Mouse (Mus musculus) megakaryocyte progenitor cell, adult 5-6 weeks (primary cell): ENCODE measurements at regions not wholly inside any gene's neighbourhood (a gene's known extent, or its start where the extent isn't known, plus 50 kb on each side); places are given as distances from the start of the nearest gene placed in this dataset.

Experiments used
- ATAC-seq: replicated peaks from 2 replicates; pipeline ENCODE4 v1.8.0; 2016; ENCODE audit warnings: mild to moderate bottlenecking, moderate TSS enrichment, inconsistent platforms; ENCODE audit not compliant: poor library complexity

DNA sequence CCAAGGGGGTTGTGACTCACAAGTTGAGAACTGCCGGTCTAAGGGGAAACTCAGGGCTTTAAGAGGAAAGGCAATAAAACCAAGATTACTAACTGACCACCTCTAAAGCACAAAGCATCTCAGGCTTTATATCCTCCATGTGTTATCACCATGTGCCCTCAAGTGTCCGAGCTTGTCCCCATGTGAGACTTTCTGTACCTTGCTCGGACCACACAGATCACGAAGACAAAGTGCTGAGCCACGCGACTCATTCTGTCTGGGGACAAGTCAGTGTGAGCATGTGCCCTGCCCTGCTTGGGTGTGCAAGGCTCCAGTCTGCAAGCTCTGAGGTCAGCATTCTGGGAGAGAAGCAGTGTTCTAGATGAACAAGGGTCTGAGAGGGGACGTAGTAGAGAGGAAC lies 119.2 kb upstream of the Gm26657 start:
- ATAC-seq = no peak

DNA sequence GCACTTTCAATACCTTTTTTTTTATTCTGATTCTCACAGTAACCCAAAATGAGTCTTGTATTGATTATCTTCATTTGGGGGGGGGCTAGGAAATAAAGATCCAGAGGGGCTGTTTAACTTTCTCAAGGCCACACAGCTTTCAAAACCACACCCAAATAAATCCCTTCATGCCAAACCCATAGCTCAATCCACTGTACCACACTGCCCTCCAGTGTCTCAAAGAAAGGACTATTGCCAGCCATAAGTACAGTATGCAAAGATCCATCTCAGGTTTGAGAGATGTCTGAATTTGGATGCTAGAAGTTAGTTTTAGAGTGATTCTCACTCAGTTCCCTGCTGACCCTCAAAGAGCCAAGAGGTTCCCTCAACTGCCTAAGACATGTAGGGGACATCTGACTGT lies 120.1 kb upstream of the Gm26657 start:
- ATAC-seq = no peak

DNA sequence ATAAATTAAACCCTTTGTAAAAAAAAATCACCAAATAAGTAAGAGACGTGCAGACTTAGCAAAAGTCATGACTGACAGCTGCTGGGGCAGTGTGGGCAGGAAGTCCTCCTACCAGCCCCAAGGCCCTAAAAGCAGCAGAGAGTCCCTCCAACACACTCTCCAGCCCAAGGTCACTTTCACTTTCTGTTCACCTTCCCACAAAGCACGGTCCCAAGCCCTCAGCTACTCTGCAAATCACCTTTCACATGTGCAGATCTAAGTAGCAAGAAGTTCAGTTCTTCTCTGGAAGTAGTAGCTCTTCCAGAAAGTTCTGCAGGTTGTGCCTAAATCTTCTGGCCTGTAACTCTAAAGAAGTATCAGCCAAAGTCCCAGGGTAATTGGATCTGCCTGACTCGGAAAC lies 120.8 kb upstream of the Gm26657 start:
- peak; percentile 64 for ATAC-seq

DNA sequence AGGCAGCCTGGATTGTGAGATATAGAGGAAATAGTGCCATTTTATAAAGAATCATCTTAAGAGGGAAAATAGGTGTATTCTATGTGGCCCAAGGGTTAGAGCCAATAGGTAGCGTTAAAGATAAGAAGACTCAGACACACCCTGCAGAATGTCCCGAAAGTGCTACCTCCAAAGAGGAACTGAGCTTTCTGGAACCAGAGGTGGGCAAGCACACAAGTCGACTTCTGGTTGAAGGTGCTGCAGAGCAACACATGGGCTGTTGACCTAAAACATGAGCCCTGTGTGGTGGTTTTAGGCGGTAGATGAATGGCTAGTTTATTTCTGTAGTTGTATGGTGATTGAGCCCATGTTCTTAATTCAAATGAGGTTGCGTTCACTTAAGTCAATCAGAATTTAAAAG lies 121.4 kb upstream of the Gm26657 start:
- ATAC-seq = no peak

DNA sequence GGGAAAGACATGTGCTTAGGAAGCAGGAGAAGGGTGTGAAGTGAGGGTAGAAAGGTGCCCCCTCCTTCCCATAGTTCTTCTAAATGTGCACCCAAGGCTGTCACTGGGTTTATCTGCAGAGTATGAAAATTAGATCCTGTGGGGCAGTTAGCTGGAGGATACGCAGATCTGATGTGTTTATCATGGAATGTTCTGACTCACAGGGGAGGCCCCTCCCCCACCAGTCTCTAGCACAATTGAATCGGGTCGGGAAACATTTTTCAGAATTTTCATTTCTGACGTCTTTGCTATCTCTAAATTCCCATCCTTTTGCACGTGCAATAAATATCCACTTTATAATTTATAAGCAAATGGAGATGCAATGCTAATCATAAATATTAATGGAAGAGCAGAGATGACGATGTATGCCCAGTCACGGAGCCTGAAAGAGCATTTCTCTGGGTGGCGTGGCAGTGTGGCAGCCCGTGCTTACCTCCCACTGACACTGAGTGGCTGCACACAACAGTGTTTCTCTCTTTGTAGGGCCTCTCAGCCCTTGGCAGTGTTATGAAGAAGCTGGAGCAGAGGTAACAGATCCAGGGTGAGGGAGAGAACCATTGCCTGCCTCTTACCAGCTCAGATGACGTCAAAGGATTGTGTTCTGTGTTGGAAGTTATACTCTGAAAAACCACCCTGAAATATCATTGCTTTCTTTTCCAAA lies 122.1 kb upstream of the Gm26657 start:
- ATAC-seq = no peak

DNA sequence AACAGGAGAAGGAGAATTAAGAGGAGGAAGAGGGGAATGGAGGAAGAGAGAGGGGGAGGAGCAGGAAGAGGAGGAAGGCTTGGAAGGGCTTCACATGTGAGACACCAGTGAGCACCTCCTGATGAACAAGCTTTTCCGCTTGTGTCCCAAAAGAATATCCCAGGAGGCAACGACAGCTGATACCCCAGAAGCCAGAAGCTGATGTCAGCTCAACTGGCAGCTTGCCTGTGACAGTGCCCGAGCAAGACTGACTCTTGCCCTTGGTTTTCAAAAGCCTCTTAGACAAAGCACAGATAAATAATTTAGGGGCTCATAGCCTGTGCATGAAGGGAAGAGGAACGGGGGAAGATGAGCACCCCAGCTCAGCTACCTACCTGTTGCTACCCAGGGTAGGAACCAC lies 127.5 kb upstream of the Gm26657 start:
- ATAC-seq = no peak

DNA sequence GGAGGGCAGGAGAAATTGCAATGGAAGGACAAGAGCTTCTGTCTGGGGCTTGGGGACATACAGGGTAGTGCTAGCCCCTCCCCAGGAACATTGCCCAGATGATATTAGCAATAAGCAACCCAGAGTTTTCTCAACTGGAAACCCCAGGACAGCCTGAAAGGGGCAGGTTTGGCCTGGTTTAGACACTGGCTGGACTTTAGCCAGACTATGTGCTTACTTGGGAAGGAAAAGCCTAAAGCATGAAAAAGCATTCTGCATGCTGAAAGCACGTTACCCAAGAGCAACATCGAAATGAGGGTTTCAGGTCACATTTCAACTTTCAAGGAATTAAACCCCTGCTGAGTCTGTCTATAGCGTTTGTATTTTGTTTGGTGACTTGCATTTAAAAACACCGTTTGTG lies 128.1 kb upstream of the Gm26657 start:
- ATAC-seq = no peak

DNA sequence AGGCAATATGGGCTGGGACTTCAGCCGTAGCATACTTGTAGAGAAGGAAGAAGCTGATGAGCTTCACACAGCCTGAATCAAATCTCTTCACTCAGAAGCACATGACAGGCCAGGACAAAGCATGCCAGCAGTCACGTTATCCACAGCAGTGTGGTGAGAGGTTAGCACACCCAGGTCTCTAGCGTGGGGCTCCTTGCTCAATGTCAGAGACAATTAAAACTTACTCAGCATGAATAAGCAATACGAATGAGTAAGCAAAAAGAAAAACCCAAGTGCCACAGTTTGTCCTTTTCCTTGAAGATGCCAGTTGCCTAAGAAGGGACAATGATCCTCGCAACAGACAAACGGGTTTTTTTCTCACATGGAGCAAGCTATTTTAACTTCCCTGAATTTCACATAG lies 129.6 kb upstream of the Gm26657 start:
- ATAC-seq = no peak

DNA sequence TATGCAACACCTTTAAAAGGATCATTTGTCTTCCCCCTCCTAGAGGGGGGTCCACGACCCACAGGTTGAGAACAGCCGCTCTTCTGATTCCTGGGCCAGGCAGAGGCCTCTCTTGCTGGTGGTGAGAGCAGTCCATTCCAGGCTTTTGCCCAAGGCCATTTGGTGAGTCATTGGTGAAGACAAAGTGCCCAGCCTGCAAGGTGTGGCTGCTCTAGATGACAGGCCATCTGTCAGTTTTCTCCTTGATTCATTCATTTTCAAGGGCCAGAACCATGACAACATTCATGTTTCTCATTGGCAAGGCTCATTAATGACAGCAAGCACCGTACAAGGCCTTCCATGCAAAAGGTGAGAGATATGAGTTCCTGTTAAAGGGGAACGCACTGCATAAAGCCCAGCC lies 131.2 kb upstream of the Gm26657 start:
- ATAC-seq = no peak

DNA sequence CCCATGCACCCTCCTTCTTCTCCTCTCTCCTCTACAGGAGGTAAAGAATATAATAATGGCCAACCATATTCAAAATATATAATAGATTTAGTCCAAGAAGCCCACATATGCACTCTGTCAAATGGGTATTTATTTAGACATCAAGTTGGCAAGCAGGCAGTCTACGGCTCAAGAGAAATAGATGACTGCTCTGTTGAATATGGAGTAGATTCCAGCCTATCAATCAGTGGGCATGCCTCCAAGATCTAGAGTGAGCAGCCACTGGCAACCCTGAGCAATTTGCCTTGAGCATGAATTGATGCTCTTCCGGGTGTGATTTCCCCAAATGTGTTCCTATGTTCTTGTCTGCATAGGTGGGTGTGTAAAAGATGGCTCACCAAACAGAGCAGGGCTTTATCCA lies 141.5 kb upstream of the Gm26657 start:
- no peak for ATAC-seq

DNA sequence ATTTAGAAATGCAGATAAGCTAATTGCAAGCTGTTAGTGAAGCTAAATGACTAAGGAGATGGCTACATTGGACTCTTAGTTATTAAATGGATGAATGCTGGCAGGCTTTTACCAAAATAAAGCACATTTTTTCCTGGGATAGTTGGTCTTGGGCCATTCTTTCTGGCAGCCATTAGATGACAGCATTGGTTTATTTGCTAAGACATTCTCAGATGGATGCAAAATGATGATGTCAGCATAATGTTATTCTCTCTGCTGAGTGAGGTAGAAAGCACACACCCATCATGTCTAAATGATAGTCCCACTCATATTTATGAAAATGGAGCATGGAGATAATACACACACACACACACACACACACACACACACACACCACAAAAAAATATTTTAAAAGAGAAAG lies 141.9 kb upstream of the Gm26657 start:
- no peak for ATAC-seq

DNA sequence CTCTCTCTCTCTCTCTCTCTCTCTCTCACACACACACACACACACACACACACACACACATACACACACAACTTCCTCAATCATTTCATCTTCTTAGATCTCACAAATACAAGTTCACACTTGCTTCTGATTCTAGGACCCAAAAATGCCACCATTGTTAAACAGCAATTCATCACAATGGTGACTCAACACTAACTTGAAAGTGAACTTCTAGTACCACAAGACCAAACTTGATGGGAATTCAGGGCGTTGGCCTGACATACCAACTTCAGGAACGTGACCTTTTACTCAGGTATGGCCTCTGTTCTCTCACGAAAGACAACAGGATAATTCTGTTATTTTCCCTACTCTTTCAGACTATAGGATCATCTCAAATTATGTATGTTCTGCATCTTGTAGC lies 157.5 kb upstream of the Gm26657 start:
- ATAC-seq = no peak

DNA sequence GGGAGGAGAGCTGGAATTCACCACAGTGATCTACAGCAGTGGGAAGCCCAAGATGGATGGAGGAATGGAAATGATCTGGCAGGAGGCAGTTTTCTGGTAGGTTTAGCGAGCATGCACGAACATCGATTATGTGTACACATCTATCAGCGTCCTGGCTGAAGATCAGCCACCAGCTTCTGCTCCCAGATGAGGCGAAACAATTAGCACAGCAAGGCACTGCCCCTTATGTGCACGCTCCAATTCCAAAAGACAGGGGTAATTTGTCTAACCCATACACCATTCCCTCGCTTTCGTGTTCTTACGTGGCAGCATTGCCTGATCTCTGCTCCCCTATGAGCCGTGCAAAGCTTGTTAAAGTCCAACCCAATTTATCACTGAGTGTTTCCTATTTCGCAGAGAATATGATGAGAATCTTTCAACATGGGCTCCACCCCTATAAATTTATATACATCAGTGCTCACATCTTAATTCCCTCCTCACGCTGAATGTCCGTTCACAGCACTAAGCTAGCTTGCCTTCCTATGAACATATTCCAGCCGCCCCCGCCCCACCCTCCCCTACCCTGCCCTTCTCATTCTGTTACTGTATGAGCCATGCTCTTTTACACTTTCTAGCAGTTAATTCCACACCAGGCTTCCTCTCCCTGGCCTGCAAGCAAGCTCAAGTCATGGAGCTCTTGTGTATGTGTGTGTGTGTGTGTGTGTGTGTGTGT lies 162.9 kb upstream of the Gm26657 start:
- no peak for ATAC-seq

DNA sequence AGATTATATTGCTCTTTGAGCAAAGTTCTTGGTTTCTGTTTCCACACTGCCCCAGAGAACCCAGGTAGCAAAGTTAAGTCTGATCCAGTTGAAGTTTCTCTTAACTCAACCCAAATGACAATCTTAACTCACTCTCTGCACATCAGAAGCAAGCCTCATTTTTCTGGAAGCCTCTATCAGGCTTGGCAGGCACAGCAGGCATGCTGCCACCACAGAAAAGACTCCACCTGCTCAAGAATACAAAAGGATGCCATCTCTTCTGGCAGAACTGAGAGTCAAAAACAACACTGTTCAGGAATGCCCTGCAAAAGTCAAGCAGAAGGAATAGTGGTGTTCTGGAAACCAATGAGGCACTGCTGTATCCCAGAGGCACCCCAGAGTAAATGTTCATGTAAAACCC lies 187.7 kb upstream of the Gm26657 start:
- no peak for ATAC-seq

DNA sequence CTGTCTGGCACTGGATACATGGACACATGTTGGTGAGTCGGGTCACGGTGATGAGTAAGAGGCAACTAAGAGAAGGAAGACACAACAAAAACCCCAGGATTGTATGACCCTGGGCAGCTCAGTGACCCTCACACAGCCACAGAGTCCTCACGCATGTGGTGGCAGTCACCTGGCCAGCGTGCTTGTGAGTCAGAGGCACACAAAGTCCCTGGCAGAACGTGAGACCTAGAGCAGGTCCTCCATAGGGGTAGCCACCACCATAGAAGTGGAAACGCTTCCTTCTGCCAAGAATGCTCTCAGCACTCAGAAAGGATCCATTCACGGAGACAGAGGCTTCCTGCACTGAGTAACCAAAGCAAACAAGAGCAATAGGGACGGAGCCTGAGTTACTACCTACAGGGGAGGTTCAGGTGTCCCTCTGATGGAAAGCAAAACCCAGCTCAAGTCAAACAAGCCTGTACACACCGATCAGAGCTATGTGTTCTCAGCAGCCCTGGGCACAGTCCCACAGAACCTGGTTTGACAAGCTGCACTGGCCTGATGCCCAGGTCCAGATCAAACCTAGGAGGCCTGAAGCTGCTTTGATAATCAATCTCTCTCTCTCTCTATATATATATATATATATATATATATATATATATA lies 206.4 kb upstream of the Gm26657 start:
- ATAC-seq = no peak

DNA sequence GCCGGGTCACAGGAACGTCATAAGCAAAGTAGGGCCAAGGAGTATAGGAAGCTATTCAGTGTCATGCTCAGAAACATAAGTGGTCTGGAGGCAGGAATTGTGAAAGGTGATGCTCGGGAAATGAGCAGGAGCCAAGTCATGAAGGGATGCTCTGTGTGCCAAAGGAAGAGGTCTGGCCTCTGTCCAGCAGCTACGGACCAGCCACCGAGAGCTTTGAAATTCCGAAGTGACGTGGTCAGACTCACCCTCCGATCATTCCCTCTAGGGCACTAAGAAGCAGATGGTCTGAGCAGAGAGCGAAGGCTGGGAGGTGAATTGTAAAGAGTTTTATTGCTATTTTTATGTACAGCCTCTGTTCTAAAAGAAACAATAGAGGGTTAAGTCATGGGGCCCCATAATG lies 206.9 kb upstream of the Gm26657 start:
- ATAC-seq = no peak

DNA sequence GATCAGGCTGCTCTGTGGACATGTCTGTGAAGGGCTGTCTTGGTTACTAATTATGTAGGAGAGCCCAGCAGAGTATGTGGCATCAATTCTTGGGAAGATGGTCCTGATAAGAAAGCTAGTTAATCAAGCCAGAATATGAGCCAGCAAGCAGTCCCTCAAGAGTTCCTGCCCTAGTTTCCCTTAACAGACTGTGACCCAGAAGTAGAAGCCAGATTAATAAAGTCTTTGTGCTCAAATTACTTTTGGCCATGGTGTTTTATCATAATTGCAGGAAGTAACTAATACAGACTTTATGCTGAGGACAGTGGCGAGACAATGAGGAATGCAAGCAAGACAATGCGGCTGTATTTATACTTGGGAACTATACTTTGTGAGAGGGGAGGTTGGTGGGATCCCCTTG lies 211.3 kb upstream of the Gm26657 start:
- no peak for ATAC-seq

DNA sequence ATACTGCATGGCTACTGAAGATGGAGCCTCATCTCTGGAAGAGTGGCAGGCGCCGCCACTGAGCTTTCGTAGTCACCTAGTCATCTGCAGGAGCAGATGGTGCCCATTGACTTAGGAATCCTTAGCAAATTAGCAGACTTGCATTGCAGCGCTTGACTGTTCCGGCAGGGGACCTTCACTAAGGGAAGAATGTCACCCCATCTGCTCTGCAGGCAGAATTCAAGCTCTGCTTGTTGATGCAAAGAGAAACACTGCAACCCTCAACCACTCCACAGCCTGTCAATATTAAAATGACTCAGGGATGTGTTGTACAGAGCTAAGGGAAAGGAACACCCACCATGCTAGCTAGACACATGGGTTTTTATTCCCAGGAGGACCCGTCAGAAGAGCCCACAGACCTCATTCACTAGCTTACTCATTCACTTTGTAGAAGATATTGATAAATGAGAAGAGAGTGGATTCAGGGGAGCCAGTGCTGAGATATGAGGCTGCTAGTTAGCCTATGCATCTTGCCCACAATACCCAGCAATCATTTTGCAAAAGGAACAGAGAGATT lies 215.4 kb upstream of the Gm26657 start:
- ATAC-seq = no peak

DNA sequence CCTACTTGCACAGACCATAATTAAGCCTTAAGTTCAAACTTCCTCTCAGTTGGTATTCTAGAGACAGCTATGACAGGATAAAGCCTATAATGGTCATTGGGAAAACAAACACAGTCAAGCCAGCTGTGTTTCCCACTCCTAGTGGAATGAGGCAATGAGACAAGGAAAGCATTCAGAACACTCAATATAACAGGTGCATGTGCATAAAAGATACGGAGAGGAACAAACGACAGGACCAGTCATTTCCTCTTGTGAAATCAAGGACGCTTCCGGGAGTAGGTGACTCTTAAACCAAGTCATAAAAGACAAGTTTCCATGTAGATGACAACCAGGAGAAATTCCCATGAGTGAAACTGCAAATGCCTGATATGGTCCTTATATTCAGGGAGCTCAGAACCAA lies 232.1 kb upstream of the Gm26657 start:
- no peak for ATAC-seq

DNA sequence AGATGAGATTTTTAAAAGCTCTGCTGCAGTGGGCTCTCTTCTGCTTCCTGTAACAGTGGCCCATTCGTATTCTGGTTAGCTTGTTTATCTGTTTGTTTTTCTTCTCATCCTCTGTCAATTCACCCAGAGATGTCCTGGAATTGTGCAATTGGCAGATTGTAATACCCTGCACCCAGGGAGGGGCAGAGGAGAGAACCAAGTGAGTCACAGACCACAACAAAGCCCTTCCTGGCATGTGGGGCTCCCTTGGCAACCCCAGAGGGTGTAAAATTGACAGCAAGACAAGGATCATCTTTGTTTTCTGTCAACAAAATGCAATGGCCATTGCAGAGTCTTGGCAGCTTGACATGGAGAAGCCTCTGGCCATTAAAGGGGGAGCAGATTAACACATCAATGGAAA lies 233.1 kb upstream of the Gm26657 start:
- no peak for ATAC-seq

DNA sequence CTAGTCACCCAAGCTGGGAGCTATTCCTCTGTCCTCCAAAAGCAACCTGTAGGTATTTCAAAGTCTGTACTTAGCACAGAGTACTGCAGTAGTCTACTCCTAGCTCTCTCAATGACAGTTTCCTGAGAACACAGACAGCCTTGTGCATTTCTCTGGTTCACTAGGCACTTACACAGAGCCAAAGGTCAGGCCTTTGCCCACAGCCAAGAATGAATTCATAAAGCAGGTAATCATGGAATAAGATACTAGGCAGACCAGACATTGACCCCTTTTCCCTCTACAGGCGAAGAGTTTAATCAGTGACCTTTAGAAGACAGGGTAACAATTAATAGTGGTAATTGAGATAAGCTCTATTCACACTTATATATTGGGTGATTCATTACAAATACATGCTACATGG lies 233.8 kb upstream of the Gm26657 start:
- ATAC-seq = no peak

DNA sequence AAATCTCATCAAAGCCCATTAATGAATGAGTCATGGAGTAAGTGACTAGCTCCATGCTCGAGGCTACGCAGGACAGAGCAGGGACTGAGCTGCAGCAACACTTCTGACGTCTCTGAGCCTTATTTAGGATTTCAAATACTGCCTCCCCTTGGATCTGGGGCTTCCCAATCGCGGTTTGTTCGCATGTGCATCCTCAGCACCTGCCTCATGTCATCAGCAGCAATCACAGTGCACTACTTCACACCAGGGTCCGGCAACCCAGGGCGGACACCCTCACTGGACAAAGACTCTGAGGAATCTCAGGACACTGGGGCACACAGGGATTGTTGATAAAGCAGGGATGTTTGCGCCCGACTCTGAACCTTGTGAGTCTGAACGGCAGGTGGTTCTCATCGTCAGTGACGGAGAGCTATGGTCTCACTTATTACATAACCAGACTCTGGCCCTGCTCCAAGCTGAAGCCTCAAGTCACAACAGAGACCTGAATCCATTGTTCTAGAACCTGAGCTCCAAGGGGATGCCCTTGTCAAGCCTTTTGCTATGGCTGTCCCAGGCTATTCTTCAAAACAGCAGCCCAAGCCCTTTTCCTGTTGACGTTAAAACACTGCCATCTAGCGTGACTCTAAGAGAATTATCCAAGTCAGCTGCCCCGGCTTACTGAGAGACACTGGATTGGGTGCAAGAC lies 247.2 kb upstream of the Gm26657 start:
- ATAC-seq = peak; percentile 46
